Mouse (Mus musculus) activated CD4-positive, CD25-positive, alpha-beta regulatory T cell, adult 4 months (primary cell): ENCODE data around the gene Pctp. TPM values are rescaled to one million over a fixed set of nuclear protein-coding genes. Genes with fewer than 3 reads are reported as not detected.

ENCODE experiments used
- ATAC-seq: one replicate; pipeline ENCODE4 v1.8.0; 2017
- polyA plus RNA-seq, 2 experiments: library from polyadenylated mRNA; unstranded; fragments of 100-300 nt; shearing (Covaris generic); gene quantifications; one replicate each; pipeline ENCODE4 v1.2.1; 2017

Gene Pctp
- 1 to 10 TPM; 5.7 to 6.9 TPM for polyA plus RNA-seq

GRCm38 (mm10) chr11:90002231-90002986 lies at the start of gene Pctp:
Pctp (minus strand) TSS chr11:90002894.
- ATAC-seq: peak; percentile 94

DNA sequence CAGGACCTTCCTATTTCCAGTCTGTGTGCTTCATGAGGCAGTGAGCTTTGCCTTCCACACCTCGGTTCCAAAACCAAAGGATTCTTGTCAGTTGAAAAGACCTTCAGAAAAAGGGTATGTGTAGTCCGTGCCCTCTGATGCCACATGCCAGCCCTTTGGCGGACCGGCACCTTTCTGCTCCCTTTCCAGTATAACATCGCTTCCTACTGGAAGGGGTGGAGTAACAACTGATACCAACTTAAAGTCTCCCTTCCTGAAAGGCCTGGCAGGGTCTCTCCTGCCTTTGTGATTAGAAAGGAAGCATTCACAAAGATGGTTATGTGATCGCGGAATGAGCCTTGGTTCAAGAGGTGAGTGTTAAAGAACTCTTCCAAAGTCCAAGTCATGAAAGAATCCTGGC lies 47.3 kb upstream of the Pctp start:
- ATAC-seq: no peak

GRCm38 (mm10) chr11:90047271-90047670 lies 44.6 kb upstream of the Pctp start:
- ATAC-seq: no peak

- no peak for ATAC-seq
Measured at GRCm38 (mm10) chr11:90046211-90046610, 43.5 kb upstream of the Pctp start.

- ATAC-seq: no peak
Measured at GRCm38 (mm10) chr11:90044459-90044858, 41.8 kb upstream of the Pctp start.

DNA sequence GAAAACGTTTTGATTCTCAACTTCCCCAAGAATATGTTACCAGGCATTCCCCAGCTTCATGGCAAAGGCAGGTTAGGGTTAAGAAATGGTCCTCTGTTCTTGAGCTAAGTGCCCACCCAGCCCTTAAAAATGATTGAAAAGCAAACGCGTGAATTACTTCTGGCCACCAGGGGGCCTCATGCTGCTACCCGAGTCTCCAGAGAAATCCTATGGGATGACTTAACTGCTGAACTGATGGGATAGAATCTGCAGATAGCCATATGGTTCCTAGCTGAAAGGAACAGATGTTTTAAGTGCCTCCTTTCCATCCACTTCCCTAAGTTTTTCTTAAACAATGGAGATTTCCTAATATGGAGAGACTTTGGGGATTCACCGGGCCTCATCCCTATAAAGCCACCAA lies 35.3 kb upstream of the Pctp start:
- no peak for ATAC-seq

DNA sequence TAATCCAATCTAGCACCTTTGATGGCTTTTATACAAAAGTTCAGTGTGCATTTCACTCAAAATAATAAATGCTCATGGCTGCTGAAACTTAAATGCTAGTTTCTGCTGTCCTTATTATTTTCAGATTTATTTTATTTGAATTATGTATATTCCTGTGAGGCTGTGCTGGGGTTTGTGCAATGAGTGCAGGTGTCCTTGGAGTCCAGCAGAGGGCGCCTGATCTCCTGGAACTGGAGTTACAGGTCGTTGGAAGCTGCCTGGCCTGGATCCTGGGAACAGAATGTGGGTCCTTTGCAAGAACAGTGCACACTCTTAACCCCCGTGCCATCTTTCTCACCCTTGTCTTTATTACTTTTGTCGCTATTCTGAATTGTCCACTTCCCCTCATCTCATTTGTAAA lies 33.7 kb upstream of the Pctp start:
- no peak for ATAC-seq

GRCm38 (mm10) chr11:90035532-90035931 lies 32.8 kb upstream of the Pctp start:
- ATAC-seq: no peak

DNA sequence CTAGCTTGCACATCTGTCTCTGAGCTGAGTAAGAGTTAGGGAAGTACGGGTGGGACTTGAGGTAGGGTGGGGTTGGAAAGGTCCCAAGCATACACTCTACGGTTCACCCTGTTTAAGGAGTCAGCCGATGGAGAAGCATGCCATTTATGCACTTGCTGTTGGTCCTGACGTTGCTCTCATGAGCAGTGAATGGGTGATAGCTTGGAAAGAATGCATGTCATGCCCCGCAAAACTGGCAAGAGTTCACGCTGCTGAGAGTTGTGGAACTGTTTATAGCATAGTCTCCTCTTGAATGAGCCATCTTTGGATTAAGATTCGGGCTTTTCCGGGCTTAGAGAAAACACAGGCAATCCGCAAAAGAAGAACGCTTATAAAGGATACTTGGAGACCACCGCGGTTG lies 32.0 kb upstream of the Pctp start:
- no peak for ATAC-seq

DNA sequence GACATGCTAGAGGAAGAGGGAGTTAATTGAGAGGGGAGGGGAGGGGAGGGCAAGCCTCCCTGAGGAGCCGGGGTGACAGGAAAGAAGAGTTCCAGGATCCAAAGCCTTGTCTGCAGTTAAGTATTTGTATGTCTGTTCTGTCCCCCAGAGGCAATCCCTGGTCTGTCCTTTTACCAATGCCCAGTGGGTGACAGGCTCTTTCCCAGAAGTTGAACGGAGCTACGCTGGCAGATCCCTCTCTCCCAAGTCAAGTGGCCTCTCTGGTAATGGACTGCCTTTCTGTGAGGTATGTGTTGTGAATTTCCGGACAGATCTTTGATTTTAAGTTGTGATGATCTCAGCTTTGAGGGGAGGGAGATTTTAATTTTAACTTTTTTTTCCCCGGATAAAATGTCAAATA lies 30.7 kb upstream of the Pctp start:
- ATAC-seq: no peak

- ATAC-seq: no peak
Measured at GRCm38 (mm10) chr11:90032807-90033206, 30.1 kb upstream of the Pctp start.

- no peak for ATAC-seq
Measured at GRCm38 (mm10) chr11:90031076-90031475, 28.4 kb upstream of the Pctp start.

DNA sequence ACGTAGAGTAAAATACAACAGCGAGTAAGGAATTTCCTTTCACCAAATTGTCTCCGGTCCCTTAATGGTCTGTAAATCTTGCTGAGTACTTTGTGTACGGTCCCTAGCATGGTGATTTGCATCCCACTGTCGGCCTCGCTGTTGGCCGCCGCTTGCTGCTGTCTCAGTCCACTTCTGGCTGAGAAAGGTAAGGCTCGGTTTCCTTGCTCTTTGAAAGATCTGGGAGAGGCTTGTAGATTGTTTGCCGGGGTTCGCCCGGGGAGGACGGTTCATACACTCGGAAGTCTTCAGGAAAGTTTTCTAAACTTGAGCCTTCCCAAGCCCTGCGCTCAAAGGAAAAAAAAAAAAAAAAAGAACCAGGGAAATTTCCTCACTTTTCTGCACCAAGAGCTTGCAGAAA lies 27.9 kb upstream of the Pctp start:
- ATAC-seq: no peak

- ATAC-seq: no peak
Measured at GRCm38 (mm10) chr11:90029841-90030398, 27.2 kb upstream of the Pctp start, which contains the start of gene Tmem100. Tmem100 (plus strand) TSS chr11:90030348.

- no peak for ATAC-seq
Measured at GRCm38 (mm10) chr11:90029354-90029753, 26.7 kb upstream of the Pctp start.

DNA sequence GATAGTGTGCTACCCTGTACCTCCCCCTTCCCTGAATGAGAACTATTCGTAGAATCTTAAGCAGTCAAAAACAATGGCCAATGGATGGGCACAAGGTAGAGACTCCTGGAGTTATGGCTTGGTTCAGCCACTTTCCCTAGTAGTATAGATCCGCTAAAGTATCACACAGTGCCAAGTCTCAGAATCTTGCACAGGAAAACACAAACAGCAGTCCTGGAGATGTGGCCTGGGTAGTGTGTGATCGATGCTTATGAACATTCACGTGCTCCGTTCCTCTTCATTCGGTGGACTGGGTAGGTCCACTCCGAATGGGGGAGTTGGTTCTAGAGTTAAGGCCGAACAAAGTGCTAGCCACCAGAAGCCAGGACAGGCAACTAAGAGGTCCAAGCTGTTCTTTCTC lies 26.1 kb upstream of the Pctp start:
- no peak for ATAC-seq

DNA sequence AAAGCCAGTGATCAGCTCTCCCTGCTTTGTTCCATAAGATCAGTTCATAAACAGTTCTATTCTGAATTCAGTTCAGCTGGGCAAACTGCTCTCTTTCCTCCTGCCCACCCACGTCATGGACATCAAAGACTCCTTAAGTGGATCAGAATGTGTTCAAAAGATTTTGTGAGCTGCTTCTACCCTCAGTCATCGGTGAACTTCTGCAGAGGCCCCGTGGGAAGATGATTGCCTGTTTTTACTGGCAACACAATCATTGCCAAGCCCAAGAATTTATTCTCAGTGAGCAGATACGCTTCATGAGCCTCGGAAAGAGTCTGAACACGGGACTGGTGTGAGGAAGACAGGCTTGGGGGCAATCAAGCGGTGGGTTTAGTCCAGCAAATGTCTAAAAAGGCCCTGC lies 24.5 kb upstream of the Pctp start:
- ATAC-seq: no peak

DNA sequence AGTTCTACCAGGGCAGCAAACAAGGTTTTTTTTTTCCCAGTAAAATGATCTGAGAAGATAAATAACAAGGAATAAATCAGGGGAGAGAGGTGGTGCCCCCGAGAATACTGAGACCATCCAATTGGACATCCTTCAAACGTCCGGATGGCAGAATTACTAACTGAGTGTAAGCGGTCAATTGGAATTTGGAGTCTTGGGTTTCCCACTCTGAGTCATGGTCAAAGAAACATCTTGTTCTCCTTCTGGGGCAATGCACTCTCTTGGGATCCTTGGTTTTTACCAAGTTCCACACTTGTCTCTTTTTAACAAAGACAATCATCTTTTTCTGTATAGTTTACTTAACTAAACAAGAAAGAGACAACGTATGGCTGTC lies 24.1 kb upstream of the Pctp start:
- ATAC-seq: no peak

DNA sequence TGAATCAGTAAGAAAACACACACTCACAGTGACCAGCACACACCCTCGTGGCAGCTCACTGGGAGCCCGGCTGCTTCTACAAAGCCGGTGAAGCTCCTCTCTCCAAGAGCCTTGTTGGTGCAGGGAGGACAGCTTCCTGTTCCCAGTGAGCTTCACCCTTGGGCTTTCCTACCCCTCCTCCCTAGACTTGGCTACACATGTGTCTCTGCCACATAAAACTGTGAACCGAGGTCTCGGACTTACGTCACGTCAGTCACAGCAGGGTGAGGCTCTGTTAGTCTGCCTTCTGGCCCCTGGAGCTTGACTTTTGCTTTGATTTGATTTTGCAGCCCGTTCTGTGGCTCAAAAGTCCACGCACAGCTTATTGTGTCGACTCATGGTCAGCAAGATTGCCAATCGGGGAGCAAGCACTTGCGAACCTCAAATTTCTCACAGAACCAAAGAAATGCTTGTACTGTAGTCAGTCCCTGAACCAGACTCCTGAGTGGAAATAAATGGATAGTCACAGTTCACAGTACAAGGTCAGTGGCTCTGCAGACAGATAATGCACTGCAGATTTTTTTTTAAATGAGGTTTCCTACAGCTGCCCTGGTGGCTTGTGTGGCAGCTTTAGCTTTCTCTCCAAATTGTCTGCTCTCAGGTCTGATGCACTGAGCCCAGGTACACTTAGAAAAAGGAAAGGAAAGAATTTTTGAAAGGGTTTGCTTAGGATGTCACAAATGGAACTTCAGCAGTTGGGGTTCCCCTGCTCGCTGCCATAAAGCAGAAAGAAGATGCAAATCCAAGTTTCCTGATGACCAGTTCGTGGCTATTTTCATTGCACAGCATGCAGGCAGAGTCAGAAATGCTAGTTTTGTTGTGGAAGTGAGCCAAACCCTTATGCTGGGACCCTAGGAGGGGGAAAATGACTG lies 23.5 kb upstream of the Pctp start:
- no peak for ATAC-seq

GRCm38 (mm10) chr11:90019161-90019560 lies 16.5 kb upstream of the Pctp start:
- no peak for ATAC-seq

DNA sequence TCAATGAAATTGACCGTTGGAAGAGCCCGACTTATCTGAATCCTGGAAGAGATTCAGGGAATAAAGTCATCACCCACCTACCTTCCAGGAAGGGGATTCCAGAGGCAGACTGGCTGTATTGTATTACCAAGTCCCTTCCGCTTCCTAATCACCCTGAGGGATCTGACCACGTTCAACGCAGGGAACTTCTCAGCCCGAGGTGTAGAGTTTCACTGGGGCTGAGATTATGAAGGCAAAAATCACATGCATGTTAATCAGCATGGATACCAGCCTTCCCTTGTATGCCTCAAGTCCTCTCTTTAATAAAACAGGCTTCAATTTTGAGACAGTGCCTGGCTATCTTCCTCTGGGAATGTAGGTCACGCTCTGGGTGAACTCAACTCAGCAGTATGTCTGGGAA lies 12.6 kb upstream of the Pctp start:
- no peak for ATAC-seq

DNA sequence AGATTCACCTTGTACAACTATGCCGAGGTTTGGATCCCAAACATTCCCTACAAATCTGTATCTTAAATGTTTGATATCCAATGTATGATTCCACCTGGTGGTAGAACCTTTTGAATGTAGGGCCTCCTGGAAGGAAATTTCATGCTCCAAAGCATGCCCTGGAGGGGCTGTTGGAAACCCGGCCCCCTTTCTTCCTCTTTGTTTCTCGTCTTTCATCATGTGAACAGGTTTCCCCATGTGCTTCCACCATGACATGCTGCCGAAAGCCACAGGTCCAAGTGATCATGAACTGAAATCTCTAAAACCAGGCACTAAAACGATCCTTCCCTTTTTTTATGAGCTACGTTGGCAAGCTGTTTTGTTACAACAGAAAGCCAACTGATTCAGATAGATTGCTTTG lies 11.0 kb upstream of the Pctp start:
- no peak for ATAC-seq

- no peak for ATAC-seq
Measured at GRCm38 (mm10) chr11:90007791-90008531, 5.3 kb upstream of the Pctp start.
